Mouse (Mus musculus): ENCODE results near the gene Alkbh3.

Alkbh3 gene

GRCm38 (mm10) chr2:93992259-93992658 lies 18.3 kb downstream of the Alkbh3 start:
- DNase-seq = no peak

DNA sequence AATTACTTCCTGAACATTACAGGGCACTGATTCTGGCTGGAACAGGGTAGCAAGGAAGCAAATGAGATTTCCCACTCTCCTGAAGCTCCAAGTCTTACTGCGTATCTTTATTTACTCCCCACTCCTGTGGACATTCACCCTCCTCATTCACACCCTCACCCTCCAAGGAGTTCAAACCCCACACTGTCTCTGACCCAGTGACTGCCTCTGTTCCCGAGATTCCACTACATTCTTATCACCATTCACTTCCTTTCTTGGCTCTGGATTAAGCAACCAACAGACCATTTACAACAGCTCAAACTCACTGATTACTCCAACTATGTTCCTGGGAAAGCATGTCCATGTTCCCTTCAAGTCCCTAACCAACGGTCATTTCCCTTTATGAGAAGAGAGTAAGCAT lies 19.3 kb downstream of the Alkbh3 start:
- DNase-seq = no peak

GRCm38 (mm10) chr2:93988440-93988839 lies 22.2 kb downstream of the Alkbh3 start:
- no peak for DNase-seq

DNA sequence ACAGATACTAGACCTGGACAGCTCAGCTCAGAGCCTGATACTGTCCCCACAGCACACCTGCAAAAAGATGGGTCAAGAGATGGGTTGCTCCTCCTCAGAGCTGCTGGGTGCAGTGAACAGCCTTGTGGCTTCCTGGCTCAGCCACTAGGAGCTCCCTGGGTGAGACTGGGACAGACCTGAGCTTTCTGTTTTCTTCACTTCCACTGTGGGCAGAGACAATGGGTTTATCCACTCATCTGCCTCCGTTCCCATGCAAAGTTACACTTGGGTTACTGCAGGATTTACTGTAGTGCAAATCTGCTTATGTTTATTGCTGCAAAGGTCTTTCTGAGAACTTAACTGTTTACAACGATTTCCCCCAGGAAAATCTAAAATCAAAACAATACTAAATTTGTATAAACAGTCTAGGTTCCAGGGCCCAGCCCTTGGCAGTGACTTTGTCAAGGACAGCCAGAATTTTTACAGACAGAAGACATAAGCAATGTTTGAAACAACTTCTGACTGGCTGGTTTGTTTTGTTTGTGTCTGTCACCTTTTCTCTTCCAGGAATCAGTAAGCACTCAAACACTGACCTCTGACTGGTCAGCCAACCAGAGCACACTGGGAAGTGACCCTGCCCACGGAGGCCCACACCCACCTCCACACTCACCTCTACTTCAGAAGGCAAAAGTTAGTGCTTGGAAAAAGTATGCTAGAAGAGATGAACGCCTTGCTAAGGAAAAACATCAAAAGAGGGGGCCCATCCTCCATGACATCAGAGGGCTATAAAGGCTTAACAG lies 28.0 kb downstream of the Alkbh3 start:
- DNase-seq = peak; percentile 65

DNA sequence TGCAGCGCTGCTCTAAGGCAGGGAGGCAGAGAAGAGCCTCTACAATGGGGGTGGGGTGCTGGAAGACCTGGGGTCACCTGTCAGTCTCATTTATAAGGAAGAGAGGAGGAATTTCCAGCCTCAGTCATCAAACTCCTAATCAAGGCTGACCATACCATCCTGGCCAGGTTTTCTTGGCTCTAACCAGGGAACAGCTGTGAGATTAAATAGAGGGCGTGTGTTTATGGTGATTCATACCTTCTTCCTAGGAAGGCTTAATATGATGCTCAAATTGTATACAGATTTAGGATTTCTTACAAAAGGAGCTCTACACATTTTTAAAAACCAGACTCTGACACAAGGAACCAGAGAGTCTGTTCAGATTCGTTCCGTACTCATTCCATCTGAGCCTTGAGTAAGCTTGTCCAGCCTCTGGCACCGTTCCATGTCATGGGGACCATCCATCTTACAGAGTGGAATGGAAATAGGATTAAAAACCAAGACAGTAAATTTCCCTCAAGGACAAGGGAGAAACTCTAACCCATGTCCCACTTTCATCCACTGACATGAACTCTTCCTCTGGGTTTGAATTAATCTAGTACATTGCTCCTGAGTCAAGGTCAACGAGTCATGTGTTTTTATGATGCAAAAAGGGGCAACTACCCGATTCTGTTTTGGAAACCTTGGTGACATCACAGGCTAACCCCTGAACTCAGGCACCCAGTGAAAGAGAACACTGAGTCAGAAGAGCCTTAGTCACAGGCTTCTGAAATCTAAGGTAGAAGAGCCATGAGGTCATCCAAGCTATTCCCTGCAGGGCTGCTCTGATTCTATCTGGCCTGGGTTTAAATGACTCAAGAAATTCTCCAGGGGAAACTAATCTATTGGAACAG lies 31.1 kb downstream of the Alkbh3 start:
- no peak for DNase-seq

DNA sequence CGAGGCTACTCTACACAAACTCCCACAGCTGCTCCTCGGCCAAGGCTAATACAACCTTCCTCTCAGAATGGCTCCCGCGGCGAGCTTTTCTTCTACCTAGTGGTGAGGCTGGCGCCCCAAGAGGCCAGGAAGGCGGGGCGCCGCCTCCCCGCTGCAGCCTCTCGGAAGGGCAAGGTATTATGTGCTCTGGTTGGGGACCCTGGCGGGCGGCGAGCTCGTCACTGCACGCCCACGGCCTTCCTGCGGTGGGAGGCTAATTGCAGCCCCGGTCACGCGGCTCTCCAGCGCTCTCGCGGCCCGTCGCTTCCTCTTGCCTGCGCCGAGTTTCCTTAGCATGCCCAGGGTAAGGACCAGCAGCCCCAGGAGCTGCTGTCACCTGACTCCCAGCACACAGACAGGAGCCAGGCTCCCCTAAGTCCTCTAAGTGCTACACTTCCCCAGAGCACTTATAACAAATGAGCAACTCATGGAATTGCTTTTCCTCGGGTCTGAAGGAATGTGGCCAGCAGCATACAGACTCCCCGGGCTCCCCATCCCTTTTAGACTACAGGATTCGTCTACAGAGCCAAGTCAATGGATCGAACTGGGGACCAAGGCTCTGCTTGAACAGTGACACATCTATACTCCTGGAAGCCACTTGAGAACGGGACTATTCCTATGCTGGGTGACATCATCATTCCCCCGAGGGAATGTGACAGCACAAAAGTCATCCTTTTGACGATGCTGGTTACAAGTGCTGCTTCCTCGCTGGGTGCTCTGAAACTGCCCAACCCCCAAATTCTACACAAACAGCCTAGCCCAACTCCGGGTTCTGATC lies 34.0 kb downstream of the Alkbh3 start:
- DNase-seq = peak; percentile 57

GRCm38 (mm10) chr2:93975526-93976435 lies 34.8 kb downstream of the Alkbh3 start:
- no peak for DNase-seq

DNA sequence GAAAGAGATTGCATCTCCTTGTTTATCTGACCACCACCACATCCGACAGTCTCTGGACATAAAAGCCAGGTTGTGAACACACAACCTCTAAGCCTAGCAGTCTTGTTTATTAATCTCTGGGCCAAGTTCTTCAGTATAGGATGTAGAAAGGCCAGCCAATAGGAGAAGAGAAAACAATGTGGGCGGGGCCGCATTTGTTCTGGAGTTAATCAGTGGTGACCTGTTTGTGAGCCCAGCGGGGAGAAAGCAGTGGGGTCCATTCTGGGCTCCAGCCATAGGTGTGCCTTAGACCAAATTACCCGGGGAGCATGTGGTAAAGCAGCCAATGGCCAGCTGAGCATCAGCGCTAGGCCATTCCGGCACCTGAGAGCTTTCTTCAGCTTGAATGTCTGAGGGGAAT lies 35.6 kb downstream of the Alkbh3 start:
- DNase-seq = no peak

- DNase-seq = no peak
These were observed 39.0 kb downstream of the Alkbh3 start for GRCm38 (mm10) chr2:93971647-93972046.

DNA sequence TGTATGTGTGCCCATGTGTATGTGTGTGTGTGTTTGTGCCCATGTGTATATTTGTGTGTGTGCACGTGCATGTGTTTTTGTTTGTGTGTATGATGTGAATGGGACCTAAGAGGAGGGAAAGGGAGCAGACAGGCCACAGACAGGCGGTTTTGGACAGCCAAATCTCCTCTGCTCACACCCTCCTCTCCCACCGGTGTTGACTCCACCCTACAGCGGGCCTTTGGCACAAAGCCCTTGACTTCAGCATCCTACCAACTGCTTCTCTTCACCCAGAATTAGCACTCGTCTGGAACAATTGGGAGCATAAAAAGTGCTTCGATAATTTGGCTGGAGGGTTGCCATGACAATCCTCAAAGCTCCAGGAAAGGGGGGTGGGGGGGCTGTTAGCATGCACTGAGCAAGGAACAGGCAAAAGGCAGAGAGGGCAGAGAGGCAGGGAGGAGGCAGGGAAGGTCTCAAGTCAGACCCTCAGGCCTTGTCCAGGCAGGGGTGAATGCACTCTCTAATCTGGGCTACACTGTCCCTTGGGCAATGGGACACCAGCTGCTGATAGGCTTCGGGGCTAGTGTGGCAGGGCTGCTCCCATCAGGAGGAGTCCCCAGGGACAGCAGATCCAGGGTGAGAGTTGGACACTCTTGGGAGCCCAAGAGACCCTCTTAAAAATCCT lies 46.0 kb downstream of the Alkbh3 start:
- peak; percentile 60 for DNase-seq

DNA sequence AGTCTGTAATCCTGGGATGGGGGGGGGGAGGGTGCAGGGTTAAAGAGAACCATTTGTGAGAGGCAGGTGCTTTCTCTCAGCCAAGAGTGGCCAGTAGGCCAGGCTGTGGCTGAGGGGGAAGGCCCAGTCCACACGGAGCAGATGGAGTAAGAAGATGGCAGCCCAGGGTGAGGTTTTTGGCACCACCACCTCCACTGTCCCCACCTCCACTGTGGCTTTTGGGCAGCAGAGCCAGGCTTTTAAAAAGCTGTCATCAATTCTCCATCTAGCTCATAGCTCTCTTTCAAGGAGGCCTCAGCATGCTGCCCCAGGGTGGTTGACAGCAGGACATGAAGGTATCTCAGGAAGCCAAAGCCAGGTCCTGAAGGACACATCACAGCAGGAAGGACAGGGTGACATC lies 46.8 kb downstream of the Alkbh3 start:
- no peak for DNase-seq

GRCm38 (mm10) chr2:93961716-93962115 lies 48.9 kb downstream of the Alkbh3 start:
- DNase-seq = no peak

DNA sequence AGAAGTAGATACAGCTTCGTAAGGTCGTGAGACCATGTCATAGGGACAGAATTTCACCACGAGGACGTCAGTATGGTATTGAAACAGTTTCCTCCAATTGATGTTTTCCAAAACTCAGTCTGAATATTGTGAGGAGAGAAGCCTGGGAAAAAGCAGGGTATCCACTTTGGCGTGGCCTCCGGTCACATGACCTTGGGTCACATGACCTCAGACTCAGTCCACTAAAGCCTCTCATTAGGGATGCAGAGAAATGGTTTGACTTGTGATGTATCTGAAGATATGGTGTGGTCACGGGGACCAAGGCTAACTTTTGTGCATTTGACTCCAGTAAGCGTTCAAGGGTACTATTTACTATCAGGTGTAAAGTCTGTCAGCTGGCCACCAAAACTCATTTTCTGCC lies 51.3 kb downstream of the Alkbh3 start:
- no peak for DNase-seq

DNA sequence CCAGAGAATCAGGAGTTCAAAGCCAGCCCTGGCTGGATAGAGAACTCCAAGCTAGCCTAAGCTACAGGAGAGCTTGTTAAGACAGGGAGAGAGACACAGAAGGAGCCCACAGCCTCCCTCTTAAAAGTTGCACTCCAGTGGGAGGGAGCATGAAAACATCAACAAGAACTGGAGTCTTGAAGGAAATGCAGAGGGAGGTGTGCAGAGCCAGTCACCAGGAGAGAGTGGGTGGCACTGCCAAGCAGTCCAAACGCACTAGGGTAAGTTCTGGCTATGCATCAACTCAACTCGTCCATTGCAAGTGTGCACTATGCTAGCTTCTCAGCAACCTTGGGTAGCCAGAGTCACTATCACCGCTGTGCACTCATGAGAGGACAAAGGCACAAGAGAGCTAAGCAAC lies 52.4 kb downstream of the Alkbh3 start:
- no peak for DNase-seq

DNA sequence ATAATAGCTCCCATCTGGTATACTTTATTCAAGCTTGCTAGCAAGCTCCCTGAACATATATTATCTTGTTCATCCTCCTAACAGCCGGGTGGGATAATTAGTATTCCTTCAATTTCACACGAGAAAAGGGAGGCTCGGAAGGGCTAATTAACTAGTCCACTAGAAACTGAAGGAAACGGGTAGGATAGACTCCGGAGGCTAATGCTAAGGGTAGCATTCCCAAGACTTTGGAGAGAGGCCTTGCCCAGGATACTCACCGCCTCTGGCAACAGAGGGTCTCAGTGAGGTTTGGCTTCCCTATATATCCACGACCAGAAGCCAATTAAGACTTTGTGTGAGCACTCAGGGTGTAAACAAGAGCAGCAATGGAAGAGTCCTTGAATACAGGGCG lies 52.8 kb downstream of the Alkbh3 start:
- no peak for DNase-seq

- DNase-seq = peak; percentile 90
These were observed 53.5 kb downstream of the Alkbh3 start, which contains the start of gene Gm13889 for GRCm38 (mm10) chr2:93956908-93957784. Gene Gm13889, minus strand, starts transcription at chr2:93957201.

GRCm38 (mm10) chr2:93956331-93956801 lies 54.2 kb downstream of the Alkbh3 start:
- DNase-seq = peak; percentile 49

- DNase-seq = no peak
These were observed 54.7 kb downstream of the Alkbh3 start for GRCm38 (mm10) chr2:93955886-93956285.

DNA sequence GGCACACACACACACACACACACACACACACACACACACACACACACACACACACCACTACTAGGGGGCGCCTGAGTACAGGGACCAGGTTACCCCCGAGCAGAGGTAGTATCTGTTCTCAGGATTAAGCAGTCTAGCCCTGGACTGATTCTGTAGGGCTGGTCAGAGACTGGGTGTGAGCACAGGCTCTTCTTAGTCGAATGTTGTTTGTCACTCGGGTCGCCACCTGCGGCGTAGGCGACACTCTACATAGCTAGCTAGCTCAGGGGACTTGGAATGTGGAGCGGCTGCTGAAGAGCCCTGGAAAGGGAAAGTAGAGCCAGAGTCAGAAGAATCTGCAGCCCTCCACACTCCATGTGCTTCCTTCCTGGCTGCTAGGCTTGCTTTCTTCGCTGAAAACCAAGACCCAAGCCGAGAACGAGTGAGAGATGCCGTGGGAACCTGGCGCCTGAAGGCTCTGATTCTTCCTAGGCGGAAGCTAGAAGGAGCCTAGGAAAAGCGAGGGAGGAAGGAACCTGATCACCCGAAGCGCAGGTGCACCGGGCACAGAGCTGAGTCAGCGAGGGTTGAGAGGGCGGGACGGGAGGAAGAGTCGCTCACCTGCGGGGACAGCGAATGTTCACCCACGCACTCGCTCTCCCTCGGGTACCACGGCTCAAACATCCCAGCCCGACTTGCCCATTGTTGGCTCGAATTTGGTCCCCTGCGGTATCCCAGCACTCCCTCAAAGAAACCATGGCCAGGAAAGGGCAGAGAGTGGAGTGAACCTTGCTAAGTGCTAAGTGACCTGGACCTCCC lies 55.6 kb downstream of the Alkbh3 start:
- no peak for DNase-seq

Data from lung, postnatal 14 days (tissue).